Mouse (Mus musculus): ENCODE results near the gene Timm8a1. TPM values are rescaled to one million over a fixed set of nuclear protein-coding genes. Genes with fewer than 3 reads are reported as not detected.

Timm8a1 gene
- polyA plus RNA-seq, 1 experiment from 2014 or later = 51.9 TPM

DNA sequence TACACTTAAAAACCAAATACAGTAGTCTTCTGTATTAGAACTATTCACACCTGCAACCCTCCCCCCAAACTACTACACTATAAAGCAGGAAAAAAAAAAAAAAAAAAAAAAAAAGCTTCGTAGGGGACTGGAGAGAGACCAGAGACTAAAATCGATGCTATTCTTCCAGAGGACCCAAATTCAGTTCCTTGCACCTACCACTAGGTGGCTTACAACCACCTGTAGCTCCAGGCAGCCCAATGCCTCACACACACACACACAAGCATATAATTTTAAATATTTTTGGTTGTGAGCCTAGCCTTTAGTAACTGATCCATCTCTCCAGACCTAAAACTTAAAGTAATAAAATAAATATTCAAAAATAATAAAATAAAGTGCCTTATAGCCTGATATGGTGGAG is 32.2 kb downstream of the Timm8a1 start:
- 45% methylated on average over 2 of the region's 2 CpGs for WGBS
- H3K4me2 ChIP-seq = no peak overlapping the region
- no peak overlapping the region for H3K4me3 ChIP-seq (replicated peaks)
- no peak overlapping the region for H3K9ac ChIP-seq (replicated peaks)
- H3K27ac ChIP-seq (replicated peaks) = no peak overlapping the region
- H3K9me3 ChIP-seq (replicated peaks) = no peaks in the 10 kb centered on the region
- no peaks in the 10 kb centered on the region for H3K36me3 ChIP-seq
- ATAC-seq (ENCODE audit: low FRiP score) = no peak
- H3K4me1 ChIP-seq = no peaks in the 10 kb centered on the region
- H3K27me3 ChIP-seq (replicated peaks) = no peaks in the 10 kb centered on the region

GRCm38 (mm10) chrX:134507977-134508376 is 33.7 kb downstream of the Timm8a1 start:
- H3K4me2 ChIP-seq = no peak overlapping the region
- no peaks in the 10 kb centered on the region for H3K36me3 ChIP-seq
- no peak overlapping the region for H3K27ac ChIP-seq (replicated peaks)
- WGBS = 80% methylated on average over 6 of the region's 6 CpGs
- no peaks in the 10 kb centered on the region for H3K9me3 ChIP-seq (replicated peaks)
- no peak overlapping the region for H3K4me3 ChIP-seq (replicated peaks)
- no peak for ATAC-seq (ENCODE audit: low FRiP score)
- H3K4me1 ChIP-seq = no peaks in the 10 kb centered on the region
- H3K9ac ChIP-seq (replicated peaks) = no peak overlapping the region
- H3K27me3 ChIP-seq (replicated peaks) = no peaks in the 10 kb centered on the region

GRCm38 (mm10) chrX:134500651-134501050 is 41.0 kb downstream of the Timm8a1 start:
- Histone ChIP-seq H3K9me3 (replicated peaks) (no peaks in the 10 kb centered on the region), H3K4me2 (no peak overlapping the region), H3K27me3 (replicated peaks) (0 out of 2 replicates have a peak, but pooled peaks cover 3% of the 10 kb centered on the region), H3K27ac (replicated peaks) (no peak overlapping the region), H3K4me1 (no peaks in the 10 kb centered on the region), H3K36me3 (no peaks in the 10 kb centered on the region), H3K4me3 (replicated peaks) (no peak overlapping the region), H3K9ac (replicated peaks) (no peak overlapping the region)
- no peak for ATAC-seq (ENCODE audit: low FRiP score)
- WGBS = 90% methylated on average over 8 of the region's 8 CpGs

Other genes with a start within 250 kb of the Timm8a1 start
- gene Tmem35a, start 246.6 kb downstream of the Timm8a1 start, polyA plus RNA-seq (2015; fragmentation: Nextera tagmentation; extraction: Ambion mirVana) = 104 and 132 TPM in 2 replicates
- 5.9 and 11.3 TPM in 2 replicates for gene Cenpi, start 233.8 kb downstream of the Timm8a1 start, polyA plus RNA-seq (2015; fragmentation: Nextera tagmentation; extraction: Ambion mirVana)
- gene Drp2, start 137.3 kb downstream of the Timm8a1 start, polyA plus RNA-seq (2015; fragmentation: Nextera tagmentation; extraction: Ambion mirVana) = 16.5 and 18.7 TPM in 2 replicates
- gene Taf7l, start 65.4 kb downstream of the Timm8a1 start, polyA plus RNA-seq (2015; fragmentation: Nextera tagmentation; extraction: Ambion mirVana) = 0.15 and 0.28 TPM in 2 replicates
- 0.75 and 2.6 TPM in 2 replicates for gene Btk, start 41.7 kb upstream of the Timm8a1 start, polyA plus RNA-seq (2015; fragmentation: Nextera tagmentation; extraction: Ambion mirVana)
- gene Rpl36a, start 43.8 kb upstream of the Timm8a1 start, polyA plus RNA-seq (2015; fragmentation: Nextera tagmentation; extraction: Ambion mirVana) = 184 and 216 TPM in 2 replicates
- 4.1 and 7.2 TPM in 2 replicates for gene Gla, start 59.3 kb upstream of the Timm8a1 start, polyA plus RNA-seq (2015; fragmentation: Nextera tagmentation; extraction: Ambion mirVana)
- 134 and 144 TPM in 2 replicates for gene Hnrnph2, start 59.3 kb upstream of the Timm8a1 start, polyA plus RNA-seq (2015; fragmentation: Nextera tagmentation; extraction: Ambion mirVana)
- 4.7 and 5.4 TPM in 2 replicates for gene Armcx4, start 144.7 kb upstream of the Timm8a1 start, polyA plus RNA-seq (2015; fragmentation: Nextera tagmentation; extraction: Ambion mirVana)
- 108 and 119 TPM in 2 replicates for gene Armcx1, start 176.1 kb upstream of the Timm8a1 start, polyA plus RNA-seq (2015; fragmentation: Nextera tagmentation; extraction: Ambion mirVana)
- 45.2 and 49.7 TPM in 2 replicates for gene Armcx6, start 209.6 kb upstream of the Timm8a1 start, polyA plus RNA-seq (2015; fragmentation: Nextera tagmentation; extraction: Ambion mirVana)
- gene Armcx3, start 214.7 kb upstream of the Timm8a1 start, polyA plus RNA-seq (2015; fragmentation: Nextera tagmentation; extraction: Ambion mirVana) = 99.9 and 101 TPM in 2 replicates

Data from neural tube, embryonic 15.5 days (tissue).